Comparison of ENCODE assay signal across 17 mouse cellular contexts in genomic region chr2:166485361-166485760, GRCm38 (mm10).
DNase-seq lines count a peak whose midpoint lies in the region; ATAC-seq and TF ChIP-seq lines count a peak whose summit lies in the region.
"Had no signal": no experiment of that assay in that cellular context is flagged by ENCODE, and none has a peak within 500 bp of the region (broad histone marks: within the 10 kb centered on the region; RNA-seq: fewer than 3 reads in every experiment).

No protein-coding gene starts in this region.

- TF ChIP-seq CTCF in kidney, postnatal 0 days (IDR thresholded peaks at IDR 0.05; ENCODE audit: low read depth), result no peak

- H3K4me2 ChIP-seq in heart, embryonic 11.5 days, result no peak overlapping the region
- no peak overlapping the region for H3K4me2 ChIP-seq in kidney, postnatal 0 days (ENCODE audit: low read length)
- no peak overlapping the region for H3K4me2 ChIP-seq in limb, embryonic 12.5 days
- H3K4me2 ChIP-seq: midbrain, embryonic 12.5 days had no signal

- no peak overlapping the region for H3K4me3 ChIP-seq in heart, embryonic 11.5 days (ENCODE audit: low read depth, low read length)
- H3K4me3 ChIP-seq in kidney, postnatal 0 days (replicated peaks; ENCODE audit: low read depth, low read length), result no peak overlapping the region
- no peak overlapping the region for H3K4me3 ChIP-seq in limb, embryonic 12.5 days (replicated peaks)
- H3K4me3 ChIP-seq: left cerebral cortex, adult 2 months; midbrain, embryonic 12.5 days had no signal

- H3K9me3 ChIP-seq in heart, embryonic 11.5 days (replicated peaks; ENCODE audit: control insufficient read depth, low read length), result no peaks in the 10 kb centered on the region
- H3K9me3 ChIP-seq in kidney, postnatal 0 days (replicated peaks; ENCODE audit: low read length), result no peaks in the 10 kb centered on the region
- no peaks in the 10 kb centered on the region for H3K9me3 ChIP-seq in limb, embryonic 12.5 days
- H3K9me3 ChIP-seq: midbrain, embryonic 12.5 days had no signal

- no peaks in the 10 kb centered on the region for H3K36me3 ChIP-seq in heart, embryonic 11.5 days (ENCODE audit: control insufficient read depth, insufficient read depth, low read length)
- no peaks in the 10 kb centered on the region for H3K36me3 ChIP-seq in kidney, postnatal 0 days (ENCODE audit: insufficient read depth, low read length)
- no peaks in the 10 kb centered on the region for H3K36me3 ChIP-seq in limb, embryonic 12.5 days
- H3K36me3 ChIP-seq: midbrain, embryonic 12.5 days had no signal

- no peak for ATAC-seq in heart, embryonic 11.5 days (replicated peaks; ENCODE audit: insufficient number of reproducible peaks, low FRiP score, low TSS enrichment)
- ATAC-seq in kidney, postnatal 0 days (replicated peaks; ENCODE audit: low FRiP score, low read depth), result no peak
- no peak for ATAC-seq in limb, embryonic 12.5 days (ENCODE audit: insufficient number of reproducible peaks, insufficient read depth, low FRiP score, low TSS enrichment, low read depth)

- H3K27ac ChIP-seq in heart, embryonic 11.5 days (ENCODE audit: low read depth, low read length), result peak overlapping the region; percentile 42; the same call in 1 of the 2 replicates
- no peak overlapping the region for H3K27ac ChIP-seq in kidney, postnatal 0 days
- 0 out of 2 replicates have a peak overlapping the region, but pooled peaks have one; percentile 31 for H3K27ac ChIP-seq in limb, embryonic 12.5 days
- H3K27ac ChIP-seq: left cerebral cortex, adult 2 months; macrophage; midbrain, embryonic 12.5 days had no signal

- no peaks in the 10 kb centered on the region for H3K27me3 ChIP-seq in heart, embryonic 11.5 days (ENCODE audit: control insufficient read depth, insufficient read depth, low read length)
- no peaks in the 10 kb centered on the region for H3K27me3 ChIP-seq in kidney, postnatal 0 days (ENCODE audit: insufficient read depth, low read length)
- H3K27me3 ChIP-seq in limb, embryonic 12.5 days, result no peaks in the 10 kb centered on the region
- H3K27me3 ChIP-seq: midbrain, embryonic 12.5 days had no signal

- intact Hi-C loops in left cerebral cortex, postnatal 4 days (cut with DNase I), result no loop called here

- no peak overlapping the region for H3K9ac ChIP-seq in heart, embryonic 11.5 days (ENCODE audit: low read depth, low read length)
- H3K9ac ChIP-seq in kidney, postnatal 0 days (ENCODE audit: low read depth, low read length), result no peak overlapping the region
- no peak overlapping the region for H3K9ac ChIP-seq in limb, embryonic 12.5 days (replicated peaks)
- H3K9ac ChIP-seq: midbrain, embryonic 12.5 days had no signal

- 75% methylated on average over 6 of the region's 6 CpGs for WGBS in heart, embryonic 11.5 days (ENCODE audit: insufficient replicate concordance)
- WGBS in kidney, postnatal 0 days, result 30% methylated on average over 6 of the region's 6 CpGs
- WGBS in limb, embryonic 12.5 days, result 77% methylated on average over 6 of the region's 6 CpGs

- peaks cover 36% of the 10 kb centered on the region for H3K4me1 ChIP-seq in heart, embryonic 11.5 days (ENCODE audit: control insufficient read depth, insufficient read depth, low read length)
- peaks cover 9% of the 10 kb centered on the region; the same call in 1 of the 2 replicates for H3K4me1 ChIP-seq in kidney, postnatal 0 days (replicated peaks; ENCODE audit: insufficient read depth, low read length)
- H3K4me1 ChIP-seq in limb, embryonic 12.5 days (replicated peaks), result peaks cover 56% of the 10 kb centered on the region

- DNase-seq in heart, adult 11 months, result no peak
- DNase-seq in kidney, postnatal 0 days (ENCODE audit: low spot score), result peak; percentile 70
- DNase-seq in kidney, postnatal 25 days, result no peak
- DNase-seq in testis, postnatal 14 days (ENCODE audit: low spot score), result peak; percentile 37
- DNase-seq in layer of hippocampus, postnatal 14 days (ENCODE audit: low spot score in 2 of 2), result no peak
- DNase-seq in left cerebral cortex, postnatal 4 days, result no peak
- DNase-seq: adrenal gland, postnatal 10 days; cerebellum, adult 11-12 months; gastrocnemius, postnatal 10 days; heart, postnatal 4 days; lung, adult 2 months; right cerebral cortex, postnatal 14 days had no signal

Comparison
In these comparisons a context has a peak if more than half of its experiments do, and no peak if none do; other contexts are left out.
1. DNase-seq: peak in kidney, postnatal 0 days (single experiment) and testis, postnatal 14 days (single experiment); none in heart, adult 11 months (single experiment), kidney, postnatal 25 days (0 of 2), layer of hippocampus, postnatal 14 days (0 of 2) and left cerebral cortex, postnatal 4 days (single experiment).